Mouse (Mus musculus) CH12.LX (cell line): ENCODE data around the gene Tvp23a. TPM values are rescaled to one million over a fixed set of nuclear protein-coding genes. Genes with fewer than 3 reads are reported as not detected.

ENCODE experiments used
- DNase-seq: peaks from one replicate; pipeline ENCODE4 v3.0.0-alpha.2; 2013; ENCODE audit errors: extremely low read depth
- H3K27ac ChIP-seq: 2 replicates; pipeline ENCODE4 v1.5.1; 2012; ENCODE audit warnings: low read depth, mild to moderate bottlenecking, control low read depth, moderate library complexity; ENCODE audit not compliant: insufficient read depth
- H3K27me3 ChIP-seq: replicated peaks from 2 replicates; pipeline ENCODE3; 2012; ENCODE audit warnings: inconsistent platforms
- H3K36me3 ChIP-seq, 2 experiments: replicated peaks in 1 of 2; 2 replicates each; pipeline versions ENCODE3 to v1.6.1; 2012; ENCODE audit warnings: inconsistent platforms in 1 of 2, low read length in 1 of 2, mild to moderate bottlenecking in 1 of 2, mixed read lengths in 1 of 2, moderate library complexity in 1 of 2; ENCODE audit not compliant: control insufficient read depth in 1 of 2, insufficient read depth in 1 of 2
- H3K4me1 ChIP-seq, 2 experiments: 2 replicates each; pipeline ENCODE4 v1.6.1; 2012; ENCODE audit warnings: inconsistent platforms in 1 of 2, moderate library complexity in 1 of 2; ENCODE audit not compliant: insufficient read depth in 2 of 2, control insufficient read depth in 1 of 2
- H3K4me2 ChIP-seq: 2 replicates; pipeline ENCODE4 v1.6.1; 2012; ENCODE audit warnings: low read depth, mild to moderate bottlenecking, control low read depth; ENCODE audit not compliant: poor library complexity, insufficient read depth, severe bottlenecking
- H3K4me3 ChIP-seq, 3 experiments: fragments of 150-350 bp in 1 of 3; sonication (generic) in 1 of 3; replicated peaks in 1 of 3; 2 replicates each; pipeline versions ENCODE3 to v1.5.1; 2011 to 2012; ENCODE audit warnings: low read depth in 2 of 3, low read length in 2 of 3, mild to moderate bottlenecking in 2 of 3, moderate library complexity in 2 of 3, control low read depth in 1 of 3, improper control_type of control experiment in 1 of 3, inconsistent platforms in 1 of 3, mixed read lengths in 1 of 3; ENCODE audit not compliant: poor library complexity in 1 of 3
- H3K79me2 ChIP-seq: replicated peaks from 2 replicates; pipeline ENCODE4 v1.6.1; 2012; ENCODE audit warnings: mild to moderate bottlenecking, moderate library complexity; ENCODE audit not compliant: control insufficient read depth, poor library complexity, insufficient read depth, severe bottlenecking; ENCODE audit errors: extremely low read depth
- H3K9ac ChIP-seq: 2 replicates; pipeline ENCODE4 v1.6.1; 2012; ENCODE audit warnings: low read depth, mild to moderate bottlenecking, control low read depth, moderate library complexity; ENCODE audit not compliant: insufficient read depth
- H3K9me3 ChIP-seq: replicated peaks from 2 replicates; pipeline ENCODE3; 2012; ENCODE audit warnings: low read length, inconsistent platforms, mixed read lengths
- CHD1 ChIP-seq: IDR thresholded peaks from 2 replicates; pipeline ENCODE4 v1.6.1; 2012; ENCODE audit warnings: low read depth, low read length, improper control_type of control experiment, inconsistent platforms
- CTCF ChIP-seq, 2 experiments: IDR thresholded peaks in 1 of 2; conservative IDR thresholded peaks in 1 of 2; 2 replicates each; pipeline ENCODE4 v1.5.1; 2011 to 2012; ENCODE audit warnings: low read depth in 2 of 2, low read length in 2 of 2, improper control_type of control experiment in 1 of 2, inconsistent platforms in 1 of 2, mild to moderate bottlenecking in 1 of 2, moderate library complexity in 1 of 2
- EP300 ChIP-seq: IDR thresholded peaks from 2 replicates; pipeline ENCODE4 v1.6.1; 2011; ENCODE audit warnings: low read length, improper control_type of control experiment
- GABPA ChIP-seq: IDR thresholded peaks from 2 replicates; pipeline ENCODE4 v1.6.1; 2012; ENCODE audit warnings: low read depth, low read length, improper control_type of control experiment, inconsistent platforms; ENCODE audit not compliant: insufficient replicate concordance
- HCFC1 ChIP-seq: IDR thresholded peaks from 2 replicates; pipeline ENCODE4 v1.6.1; 2012; ENCODE audit warnings: low read depth, mild to moderate bottlenecking, inconsistent platforms, low read length, improper control_type of control experiment
- IRF4 ChIP-seq: IDR thresholded peaks from 2 replicates; pipeline ENCODE4 v1.6.1; 2014; ENCODE audit warnings: low read depth, mild to moderate bottlenecking, inconsistent platforms, low read length, improper control_type of control experiment
- JUND ChIP-seq: conservative IDR thresholded peaks from 2 replicates; pipeline ENCODE4 v1.6.1; 2011; ENCODE audit warnings: low read depth, low read length, improper control_type of control experiment
- KAT2A ChIP-seq: IDR thresholded peaks from 2 replicates; pipeline ENCODE4 v1.6.1; 2012; ENCODE audit warnings: low read length, improper control_type of control experiment, inconsistent platforms; ENCODE audit not compliant: insufficient replicate concordance
- MAFK ChIP-seq: IDR thresholded peaks from 2 replicates; pipeline ENCODE4 v1.6.1; 2011; ENCODE audit warnings: low read length, improper control_type of control experiment; ENCODE audit not compliant: insufficient replicate concordance
- MAX ChIP-seq: IDR thresholded peaks from 2 replicates; pipeline ENCODE4 v1.6.1; 2011; ENCODE audit warnings: low read length, improper control_type of control experiment
- MAZ ChIP-seq: IDR thresholded peaks from 2 replicates; pipeline ENCODE4 v1.6.1; 2012; ENCODE audit warnings: low read depth, mild to moderate bottlenecking, inconsistent platforms, low read length, improper control_type of control experiment, moderate library complexity
- MEF2A ChIP-seq: IDR thresholded peaks from 2 replicates; pipeline ENCODE4 v1.6.1; 2014; ENCODE audit warnings: low read depth, mild to moderate bottlenecking, inconsistent platforms, low read length, improper control_type of control experiment, borderline replicate concordance
- MXI1 ChIP-seq: IDR thresholded peaks from 2 replicates; pipeline ENCODE4 v1.6.1; 2011; ENCODE audit warnings: mild to moderate bottlenecking, low read depth, low read length, improper control_type of control experiment
- MYC ChIP-seq: IDR thresholded peaks from 2 replicates; pipeline ENCODE4 v1.6.1; 2011; ENCODE audit warnings: low read depth, mild to moderate bottlenecking, improper control_type of control experiment, low read length
- NELFE ChIP-seq: IDR thresholded peaks from 2 replicates; pipeline ENCODE4 v1.6.1; 2011; ENCODE audit warnings: low read depth, low read length, improper control_type of control experiment
- POLR2AphosphoS2 ChIP-seq: IDR thresholded peaks from 2 replicates; pipeline ENCODE4 v1.6.1; 2011; ENCODE audit warnings: low read depth, low read length, improper control_type of control experiment
- RAD21 ChIP-seq: IDR thresholded peaks from 2 replicates; pipeline ENCODE4 v1.6.1; 2011; ENCODE audit warnings: low read depth, mild to moderate bottlenecking, low read length, improper control_type of control experiment, moderate library complexity
- SIN3A ChIP-seq: IDR thresholded peaks from 2 replicates; pipeline ENCODE4 v1.6.1; 2012; ENCODE audit warnings: low read length, improper control_type of control experiment, inconsistent platforms
- SMC3 ChIP-seq: IDR thresholded peaks from 2 replicates; pipeline ENCODE4 v1.6.1; 2011; ENCODE audit warnings: low read depth, low read length, improper control_type of control experiment
- TCF12 ChIP-seq: IDR thresholded peaks from 2 replicates; pipeline ENCODE4 v1.6.1; 2014; ENCODE audit warnings: low read depth, mild to moderate bottlenecking, inconsistent platforms, low read length, improper control_type of control experiment
- UBTF ChIP-seq: IDR thresholded peaks from 2 replicates; pipeline ENCODE4 v1.6.1; 2012; ENCODE audit warnings: low read depth, mild to moderate bottlenecking, inconsistent platforms, low read length, improper control_type of control experiment, moderate library complexity
- USF1 ChIP-seq: IDR thresholded peaks from 2 replicates; pipeline ENCODE4 v1.6.1; 2014; ENCODE audit warnings: low read depth, mild to moderate bottlenecking, inconsistent platforms, low read length, improper control_type of control experiment
- USF2 ChIP-seq: conservative IDR thresholded peaks from 2 replicates; pipeline ENCODE4 v1.6.1; 2011; ENCODE audit warnings: low read depth, low read length, improper control_type of control experiment
- ZC3H11A ChIP-seq: IDR thresholded peaks from 2 replicates; pipeline ENCODE4 v1.6.1; 2012; ENCODE audit warnings: low read depth, mild to moderate bottlenecking, inconsistent platforms, low read length, improper control_type of control experiment
- ZKSCAN1 ChIP-seq: IDR thresholded peaks from 2 replicates; pipeline ENCODE4 v1.6.1; 2012; ENCODE audit warnings: low read depth, inconsistent platforms, low read length, improper control_type of control experiment, borderline replicate concordance
- ZNF384 ChIP-seq: IDR thresholded peaks from 2 replicates; pipeline ENCODE4 v1.6.1; 2012; ENCODE audit warnings: low read depth, low read length, improper control_type of control experiment, inconsistent platforms
- dilution Hi-C: fragments of 300-500 bp; cut with MboI; formaldehyde crosslinking; loops from 2 replicates; pipeline ENCODE4 v1.14.3; 2020; ENCODE audit warnings: low sequenced_read_pairs; ENCODE audit not compliant: extremely low pct_unique_long_range_greater_than_20kb, extremely low pct_ligation_motif_present
- in situ Hi-C: fragments of 300-500 bp; cut with MboI; formaldehyde crosslinking; loops from 3 replicates; pipeline ENCODE4 v1.14.3; 2019; ENCODE audit warnings: low sequenced_read_pairs, low pct_ligation_motif_present, low pct_unique_long_range_greater_than_20kb, mixed read lengths
- polyA plus RNA-seq: library from polyadenylated mRNA; unstranded; fragments of >175 nt; gene quantifications from 2 replicates; pipeline ENCODE4 v1.2.1, GENCODE M21; 2012; ENCODE audit warnings: low read depth; ENCODE audit not compliant: insufficient read length
- total RNA-seq, 2 experiments: library from RNA; depleted of rRNA; stranded (reverse); fragments of 300-350 nt in 1 of 2; fragments of >200 nt in 1 of 2; gene quantifications; 2 replicates each; pipeline ENCODE4 v1.2.3; 2012 to 2014

Gene Tvp23a
- total and polyA plus RNA-seq, 3 experiments = 0.68 to 1.8 TPM; not detected in 1

DNA sequence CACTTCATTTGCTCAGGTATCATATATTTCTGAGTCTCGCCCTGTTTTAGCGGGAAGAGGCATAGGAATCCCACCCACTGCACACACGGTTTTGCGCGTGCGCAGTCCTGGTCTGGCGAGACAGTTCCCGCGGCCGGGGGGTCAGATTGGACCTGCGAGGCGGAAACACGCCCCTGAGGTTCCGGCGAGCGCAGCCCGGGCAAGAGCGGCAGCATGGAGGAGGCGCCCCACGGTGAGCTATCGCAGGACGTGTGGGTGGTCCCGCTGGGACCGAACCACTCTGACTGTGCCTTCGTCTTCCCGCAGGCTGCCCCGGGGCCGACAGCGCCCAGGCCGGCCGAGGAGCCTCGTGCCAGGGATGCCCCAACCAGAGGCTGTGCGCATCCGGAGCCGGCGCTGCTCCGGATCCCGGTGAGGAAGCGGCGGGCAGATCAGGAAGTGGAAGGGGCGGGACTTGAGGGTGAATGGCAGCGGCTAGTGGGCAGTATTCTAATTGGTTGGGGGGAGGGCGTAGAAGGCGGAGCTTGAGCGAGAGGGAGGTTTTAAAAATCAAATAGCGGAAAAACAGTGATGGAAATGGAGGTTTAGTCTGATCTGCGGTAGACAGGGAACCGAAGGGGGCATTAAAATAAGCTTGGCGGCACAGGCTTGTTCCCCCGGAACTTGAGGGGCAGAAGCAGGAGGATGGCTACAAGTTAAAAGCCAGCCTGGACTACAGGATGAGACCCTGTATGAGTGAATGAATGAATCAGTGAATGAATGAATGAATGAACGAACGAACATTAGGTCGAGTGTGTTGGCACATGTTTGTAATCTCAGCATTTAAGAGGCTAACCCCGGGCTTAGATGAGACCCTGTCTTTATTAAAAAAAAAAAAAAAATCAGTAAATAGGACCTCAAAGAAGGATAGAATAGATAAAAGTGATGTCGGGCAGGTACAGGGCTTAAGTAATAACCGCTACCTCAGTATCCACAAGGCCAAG, 35.1 kb downstream of the Tvp23a start, which contains the start of gene Nubp1 (continued):
- peak; percentile 33; the same call in 1 of the 2 replicates for TF ChIP-seq KAT2A

DNA sequence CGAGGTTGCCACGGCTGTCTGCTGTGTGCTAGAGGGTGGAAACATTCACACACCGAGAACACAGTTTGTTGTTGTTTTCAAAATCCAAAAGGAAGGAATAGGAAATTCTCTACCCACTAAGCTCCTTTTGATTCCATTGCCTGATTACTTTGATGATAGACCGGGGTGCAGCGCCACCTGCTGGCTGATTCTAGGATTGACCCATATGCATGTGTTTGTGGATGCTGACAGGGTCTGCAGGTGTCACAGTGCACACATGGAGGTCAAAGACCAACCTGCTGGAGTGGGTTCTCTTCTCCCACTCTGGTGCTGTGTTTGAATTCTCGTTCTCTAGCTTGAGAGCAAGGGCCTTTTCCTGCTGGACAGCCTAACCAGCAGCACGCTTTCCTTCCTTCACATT, 48.0 kb downstream of the Tvp23a start:
- no peaks in the 10 kb centered on the region for H3K79me2 ChIP-seq
- dilution Hi-C loops (no loop called here), in situ Hi-C loops (loop anchor here (5.0 to 25.0 kb wide), 2 partner anchors 122 to 312 kb away; no protein-coding TSS in a partner anchor)

DNA sequence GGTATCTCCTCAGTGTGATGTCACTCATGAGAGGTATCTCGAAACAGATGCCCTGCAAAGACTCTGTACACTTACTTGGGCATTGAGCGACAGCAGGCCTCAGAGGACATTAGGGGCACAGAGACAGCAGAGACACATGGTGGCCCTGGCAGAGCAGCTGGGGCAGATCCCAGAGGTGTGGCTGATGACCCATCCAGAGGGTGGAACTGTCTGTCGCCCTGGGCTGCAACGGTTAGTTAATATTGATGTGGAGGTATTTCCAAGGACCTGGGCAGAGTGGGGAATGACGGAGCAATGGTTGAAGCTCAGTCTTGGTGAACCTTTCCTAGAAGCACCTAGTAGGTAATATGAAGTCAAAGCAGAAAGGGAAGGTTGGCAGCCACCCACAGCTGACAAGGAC, 48.4 kb downstream of the Tvp23a start:
- Histone ChIP-seq H3K4me3 (no peak overlapping the region), H3K27ac (no peak overlapping the region), H3K9ac (no peak overlapping the region), H3K36me3 (no peaks in the 10 kb centered on the region), H3K27me3 (no peaks in the 10 kb centered on the region), H3K9me3 (no peaks in the 10 kb centered on the region), H3K79me2 (no peaks in the 10 kb centered on the region), H3K4me1 (peaks cover 0 to 19% of the 10 kb centered on the region in 2 experiments; a peak in 3 of 4 replicates), H3K4me2 (no peak overlapping the region)
- no peak for DNase-seq
- TF ChIP-seq IRF4 (no peak), ZKSCAN1 (no peak), GABPA (no peak), USF1 (no peak), MAZ (no peak), UBTF (no peak), CHD1 (no peak), POLR2AphosphoS2 (no peak), EP300 (no peak), HCFC1 (no peak), MAX (no peak), SIN3A (no peak), MXI1 (no peak), JUND (no peak)
- in situ Hi-C loops (loop anchor here (5.0 to 25.0 kb wide), 2 partner anchors 121 to 311 kb away; no protein-coding TSS in a partner anchor), dilution Hi-C loops (no loop called here)

More for the DNA sequence above, 48.0 kb downstream of the Tvp23a start:
- no peak overlapping the region for H3K9ac ChIP-seq
- TF ChIP-seq MAFK (no peak), SMC3 (peak; percentile 97), MAX (peak; percentile 76), SIN3A (no peak; the same call in 1 of the 2 replicates), MEF2A (peak; percentile 24; the same call in 1 of the 2 replicates), MYC (peak; percentile 66; the same call in 1 of the 2 replicates), USF2 (no peak), ZC3H11A (peak; percentile 70), RAD21 (peak; percentile 90), ZNF384 (0 out of 2 replicates have a peak, but pooled peaks have one; percentile 4), TCF12 (0 out of 2 replicates have a peak, but pooled peaks have one; percentile 26), NELFE (peak; percentile 24; the same call in 1 of the 2 replicates), CTCF (conservative IDR thresholded peaks at IDR 0.05 in 1 of 2, IDR thresholded peaks at IDR 0.05 in 1 of 2; ENCODE audit: low read depth in 2 of 2, low read length in 2 of 2) (peak; percentile 96 to 98)
- DNase-seq = peak; percentile 86
- H3K9me3 ChIP-seq = no peaks in the 10 kb centered on the region
- H3K27me3 ChIP-seq = no peaks in the 10 kb centered on the region
- H3K27ac ChIP-seq = no peak overlapping the region
- no peaks in the 10 kb centered on the region for H3K36me3 ChIP-seq
- peaks cover 0 to 19% of the 10 kb centered on the region in 2 experiments; a peak in 3 of 4 replicates for H3K4me1 ChIP-seq
- H3K4me2 ChIP-seq = no peak overlapping the region
- H3K4me3 ChIP-seq = no peak overlapping the region
